Mouse (Mus musculus) thymus, adult 2 months (tissue): ENCODE results near the gene Cbl. TPM values are rescaled to one million over a fixed set of nuclear protein-coding genes. Genes with fewer than 3 reads are reported as not detected.
A peak's percentile ranks its signal among the peaks of the same experiment; 100 is the strongest.

Source experiments
- DNase-seq: peaks from one replicate; pipeline ENCODE4 v3.0.0; 2021
- H3K27ac ChIP-seq: fragments of 200-500 bp; 2 replicates; pipeline ENCODE4 v1.5.1; 2012; ENCODE audit warnings: low read length, control low read depth; ENCODE audit not compliant: control insufficient read depth, insufficient read depth
- H3K27me3 ChIP-seq: fragments of 200-500 bp; 2 replicates; pipeline ENCODE4 v1.6.1; 2012; ENCODE audit warnings: mild to moderate bottlenecking, low read length, moderate library complexity, mixed read lengths; ENCODE audit not compliant: control insufficient read depth, insufficient read depth
- H3K36me3 ChIP-seq: fragments of 200-500 bp; 2 replicates; pipeline ENCODE4 v1.6.1; 2012; ENCODE audit warnings: mild to moderate bottlenecking, low read length, moderate library complexity; ENCODE audit not compliant: control insufficient read depth, insufficient read depth
- H3K4me1 ChIP-seq: fragments of 200-500 bp; replicated peaks from 2 replicates; pipeline ENCODE4 v1.6.1; 2012; ENCODE audit warnings: low read length; ENCODE audit not compliant: control insufficient read depth, insufficient read depth
- H3K4me3 ChIP-seq: fragments of 200-500 bp; 2 replicates; pipeline ENCODE4 v1.5.1; 2012; ENCODE audit warnings: mild to moderate bottlenecking, low read length, control low read depth, moderate library complexity; ENCODE audit not compliant: control insufficient read depth, insufficient read depth
- CTCF ChIP-seq: fragments of 200-500 bp; IDR thresholded peaks from 2 replicates; pipeline ENCODE4 v1.5.1; 2012; ENCODE audit warnings: mild to moderate bottlenecking, control low read depth, low read length, moderate library complexity, borderline replicate concordance; ENCODE audit not compliant: control insufficient read depth, poor library complexity, insufficient read depth; ENCODE audit errors: extremely low read depth
- POLR2A ChIP-seq: fragments of 200-500 bp; IDR thresholded peaks from 2 replicates; pipeline ENCODE4 v1.6.1; 2012; ENCODE audit warnings: mild to moderate bottlenecking, low read length, control low read depth, moderate library complexity; ENCODE audit not compliant: control insufficient read depth, poor library complexity, insufficient read depth; ENCODE audit errors: extremely low read depth
- WGBS: fragments of 180-500 bp; shearing (Covaris S2); methylation state at CpG from one replicate; pipeline ENCODE4 v1.1.7; 2018; 5-methylcytosine and 5-hydroxymethylcytosine counted together
- polyA plus RNA-seq: library from polyadenylated mRNA; depleted of rRNA; stranded (reverse); fragments of >200 nt; gene quantifications from 2 replicates; pipeline ENCODE4 v1.2.3, GENCODE M21; 2012

Cbl gene
- polyA plus RNA-seq, 1 experiment = 132 TPM

DNA sequence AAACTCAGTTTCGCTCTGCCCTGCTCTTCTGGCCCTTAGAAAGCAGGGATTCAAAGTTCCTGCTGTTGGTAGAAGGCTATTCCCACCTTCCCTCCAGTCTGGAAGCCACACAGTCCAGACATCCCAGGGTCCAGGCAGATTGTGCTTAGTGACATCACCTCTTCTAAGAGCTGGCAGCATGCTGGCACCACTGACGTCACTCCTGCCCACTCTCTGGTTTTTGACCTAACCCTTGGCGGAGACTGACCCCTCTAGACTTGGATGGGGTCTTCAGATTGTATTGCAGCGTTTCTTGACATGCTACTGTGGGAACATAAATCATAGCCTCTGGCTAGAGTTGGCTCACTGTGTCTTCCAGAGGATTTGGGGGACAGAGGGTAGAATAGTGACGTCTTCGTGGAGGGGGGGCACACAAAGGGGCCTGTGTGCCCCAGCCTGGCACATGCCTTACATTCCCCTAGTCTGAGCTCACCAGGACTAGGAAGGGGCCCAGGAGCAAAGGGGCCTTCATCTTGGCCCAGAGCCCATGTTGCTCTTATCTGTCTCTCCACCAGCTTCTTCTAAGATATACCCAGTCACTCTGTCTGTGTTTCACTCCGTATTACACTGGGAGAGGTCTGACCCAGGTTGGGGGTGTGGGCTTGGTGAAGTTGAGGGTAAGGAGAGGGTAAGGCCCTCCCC, 98.0 kb downstream of the Cbl start:
- Histone ChIP-seq H3K27ac (no peak overlapping the region), H3K4me3 (no peak overlapping the region), H3K27me3 (peaks cover 13% of the 10 kb centered on the region; the same call in 1 of the 2 replicates), H3K36me3 (no peaks in the 10 kb centered on the region), H3K4me1 (peaks cover 25% of the 10 kb centered on the region)
- 80% methylated on average over 7 of the region's 7 CpGs for WGBS
- TF ChIP-seq POLR2A (no peak), CTCF (no peak)
- no peak for DNase-seq

DNA sequence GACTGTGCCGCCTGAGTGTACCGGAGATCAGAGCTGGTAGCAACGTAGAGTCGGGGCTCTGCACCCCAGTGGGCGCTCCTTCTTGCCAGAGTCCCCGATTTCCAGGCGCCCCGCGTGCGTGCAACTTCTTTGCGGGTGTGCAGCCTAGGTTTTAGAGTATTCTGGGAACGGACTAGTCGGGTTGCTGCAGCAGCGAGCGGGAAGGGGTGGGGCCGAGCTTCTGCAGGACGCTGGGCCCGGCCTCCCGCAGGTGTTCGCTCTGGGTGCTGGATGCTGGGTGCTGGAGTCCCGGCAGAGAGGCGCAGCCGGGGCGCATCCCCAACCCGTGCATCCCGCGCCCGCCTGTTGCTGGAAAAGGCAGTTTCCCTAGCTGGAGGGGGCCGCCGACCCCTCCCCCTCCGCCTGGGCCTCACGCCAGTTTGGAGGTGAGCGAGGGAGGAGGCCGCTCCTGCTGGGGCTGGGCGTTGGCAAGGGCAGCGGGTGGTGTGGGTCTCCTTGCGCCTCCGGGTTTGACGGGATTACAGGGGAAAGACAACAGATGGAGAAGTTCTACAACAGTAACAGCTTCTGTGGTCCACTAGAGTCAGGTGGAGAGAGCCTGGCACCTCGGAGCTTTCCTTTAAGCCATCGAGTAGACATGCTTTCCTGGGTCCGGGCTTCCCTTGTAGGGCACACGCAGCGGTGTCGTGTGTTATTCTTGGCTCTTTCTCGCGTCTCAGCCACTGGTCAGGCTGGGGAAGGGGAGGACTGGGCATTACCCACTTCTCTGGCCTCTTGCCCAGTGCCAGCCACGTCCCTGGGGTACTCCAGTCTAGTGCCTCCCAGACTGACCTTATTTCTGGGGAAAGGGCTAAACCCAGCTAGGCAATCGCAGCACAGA, 98.8 kb downstream of the Cbl start:
- peak; percentile 59 for DNase-seq
- 4% methylated on average over 49 of the region's 49 CpGs for WGBS
- no peak for TF ChIP-seq CTCF
- no peak for TF ChIP-seq POLR2A
- peaks cover 13% of the 10 kb centered on the region; the same call in 1 of the 2 replicates for H3K27me3 ChIP-seq
- H3K4me3 ChIP-seq = peak overlapping the region; percentile 43
- no peak overlapping the region for H3K27ac ChIP-seq
- no peaks in the 10 kb centered on the region for H3K36me3 ChIP-seq
- peaks cover 32% of the 10 kb centered on the region for H3K4me1 ChIP-seq

DNA sequence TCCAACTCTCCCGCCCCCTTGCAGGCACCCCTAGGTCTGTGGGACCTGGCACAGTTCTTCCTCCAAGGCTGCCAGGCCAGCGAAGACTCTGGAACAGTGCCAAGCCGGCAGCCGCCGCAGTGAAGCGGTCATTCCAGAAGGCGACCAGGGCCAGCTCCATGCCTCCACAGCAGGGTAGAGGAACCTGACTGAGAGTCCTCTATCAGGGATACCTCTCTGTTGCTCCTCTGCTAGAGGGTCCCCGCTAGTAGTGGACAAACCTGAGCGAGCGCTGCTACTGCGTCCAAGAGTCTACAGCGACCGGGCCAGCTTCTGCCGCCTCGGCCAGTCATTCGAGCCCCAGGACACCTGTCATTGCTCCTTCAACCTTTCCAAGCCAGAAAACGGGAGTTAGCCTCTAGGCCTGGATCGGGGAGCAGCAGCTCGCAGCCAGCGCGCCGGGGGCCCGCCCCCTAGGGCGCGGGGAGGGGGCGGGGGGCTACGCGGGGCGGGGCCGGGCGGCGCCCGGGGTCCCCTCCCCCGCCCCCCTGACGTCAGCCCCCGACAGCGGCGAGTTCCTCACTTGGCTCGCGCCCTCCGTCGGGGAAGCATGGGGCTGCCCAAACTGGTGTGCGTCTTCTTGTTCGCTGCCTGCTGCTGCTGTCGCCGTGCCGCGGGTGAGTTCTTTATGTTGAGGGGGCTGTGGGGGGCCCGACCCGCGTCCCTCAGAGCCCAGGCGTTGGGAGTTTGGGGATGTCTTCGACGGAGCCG, 99.6 kb downstream of the Cbl start, which contains the start of gene Mcam:
Gene Mcam (plus strand): TSS at position 369 of the 750 bp plus-strand sequence.
- under 1% methylated on average over 49 of the region's 55 CpGs for WGBS
- H3K27me3 ChIP-seq = peaks cover 13% of the 10 kb centered on the region; the same call in 1 of the 2 replicates
- peak within 1 kb of the TSS; percentile 43 for H3K4me3 ChIP-seq
- no peaks in the 10 kb centered on the region for H3K36me3 ChIP-seq
- peak; percentile 40 for DNase-seq
- TF ChIP-seq CTCF (no peak), POLR2A (no peak)
- no peak within 1 kb of the TSS for H3K27ac ChIP-seq
- H3K4me1 ChIP-seq = peaks cover 39% of the 10 kb centered on the region

DNA sequence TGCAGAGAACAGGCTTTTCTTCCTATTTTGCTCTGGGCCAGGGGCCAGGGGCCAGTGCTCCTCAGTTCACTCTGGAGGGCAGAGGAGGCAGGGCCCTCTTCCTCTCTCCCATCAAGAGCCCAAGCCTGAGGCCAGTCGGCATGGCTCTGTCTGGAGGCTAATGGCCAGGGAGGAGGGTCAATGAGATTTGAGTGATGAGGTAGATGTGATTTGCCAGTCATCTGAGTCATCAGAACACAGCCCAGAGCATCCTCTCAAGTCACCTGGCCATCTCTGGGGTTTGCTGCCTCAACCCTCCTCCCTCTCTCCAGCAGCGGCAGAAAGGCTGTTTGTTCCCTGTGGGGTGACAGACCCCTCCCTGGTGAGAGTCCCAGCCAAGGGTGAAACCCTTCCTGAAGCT, 100.6 kb downstream of the Cbl start:
- WGBS = 67% methylated on average over 2 of the region's 2 CpGs
- no peak for TF ChIP-seq CTCF
- no peak for TF ChIP-seq POLR2A
- H3K27ac ChIP-seq = no peak overlapping the region
- peaks cover 13% of the 10 kb centered on the region; the same call in 1 of the 2 replicates for H3K27me3 ChIP-seq
- peaks cover 39% of the 10 kb centered on the region for H3K4me1 ChIP-seq
- no peaks in the 10 kb centered on the region for H3K36me3 ChIP-seq
- no peak overlapping the region for H3K4me3 ChIP-seq
- no peak for DNase-seq

DNA sequence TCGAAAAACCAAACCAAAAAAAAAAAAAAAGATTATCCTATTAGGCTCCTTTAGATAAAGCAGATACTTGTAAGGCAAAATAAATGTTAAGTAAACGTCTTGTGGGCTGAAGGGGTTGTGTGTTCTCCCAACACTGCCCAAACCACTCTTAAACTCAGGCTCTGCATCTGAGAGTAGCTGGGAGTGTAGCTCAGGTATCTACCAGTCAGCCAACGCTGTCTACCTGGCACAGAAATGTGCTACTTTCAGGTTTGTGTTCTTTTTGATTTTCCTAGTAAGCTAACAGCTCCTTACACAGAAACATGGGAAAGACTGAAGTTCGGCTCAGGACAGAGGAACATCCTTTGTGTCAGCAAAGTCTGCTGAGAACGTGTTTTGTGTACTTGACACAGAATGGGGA, 101.6 kb downstream of the Cbl start:
- no peak for DNase-seq
- H3K27me3 ChIP-seq = peaks cover 13% of the 10 kb centered on the region; the same call in 1 of the 2 replicates
- peaks cover 39% of the 10 kb centered on the region for H3K4me1 ChIP-seq
- 88% methylated on average over 5 of the region's 5 CpGs for WGBS
- no peak for TF ChIP-seq CTCF
- TF ChIP-seq POLR2A = no peak
- H3K36me3 ChIP-seq = no peaks in the 10 kb centered on the region
- no peak overlapping the region for H3K4me3 ChIP-seq
- no peak overlapping the region for H3K27ac ChIP-seq

DNA sequence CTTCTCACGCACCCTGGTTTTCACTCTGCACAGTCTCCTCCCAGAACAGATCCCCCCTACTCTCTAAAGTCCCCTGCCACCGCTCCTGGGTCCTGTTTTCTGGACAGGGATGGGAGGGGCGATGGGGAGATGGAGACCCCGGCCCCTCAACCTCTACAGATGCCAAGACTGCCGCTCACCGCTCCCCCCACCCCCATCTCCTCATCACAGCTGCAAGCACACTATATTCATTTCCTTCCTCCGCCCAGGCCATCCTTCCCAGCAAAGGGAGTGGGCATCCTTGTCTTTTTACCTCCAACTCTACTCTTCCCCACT, 102.6 kb downstream of the Cbl start:
- no peak for TF ChIP-seq POLR2A
- no peak for TF ChIP-seq CTCF
- H3K27me3 ChIP-seq = peaks cover 13% of the 10 kb centered on the region; the same call in 1 of the 2 replicates
- peaks cover 39% of the 10 kb centered on the region for H3K4me1 ChIP-seq
- no peak overlapping the region for H3K27ac ChIP-seq
- 58% methylated on average over 7 of the region's 7 CpGs for WGBS
- DNase-seq = no peak
- no peaks in the 10 kb centered on the region for H3K36me3 ChIP-seq
- H3K4me3 ChIP-seq = no peak overlapping the region
